In genomic region chr16:95941575-95941974, GRCm38 (mm10) we compare ENCODE assay signal across 23 mouse cellular contexts. TPM values are rescaled to one million over a fixed set of nuclear protein-coding genes. Genes with fewer than 3 reads are reported as not detected.
DNase-seq lines count a peak whose midpoint lies in the region; ATAC-seq lines count a peak whose summit lies in the region.
"Had no signal": no experiment of that assay in that cellular context is flagged by ENCODE, and none has a peak within 500 bp of the region (broad histone marks: within the 10 kb centered on the region; RNA-seq: fewer than 3 reads in every experiment).

No protein-coding gene starts in this region.

- no peaks in the 10 kb centered on the region for H3K4me1 ChIP-seq in midbrain, embryonic 11.5 days (ENCODE audit: control insufficient read depth, insufficient read depth, low read length)
- H3K4me1 ChIP-seq in midbrain, embryonic 13.5 days (replicated peaks): no peaks in the 10 kb centered on the region
- H3K4me1 ChIP-seq in limb, embryonic 13.5 days: peaks cover 23% of the 10 kb centered on the region
- H3K4me1 ChIP-seq: forebrain, embryonic 10.5 days; forebrain, embryonic 12.5 days had no signal

- no peak for ATAC-seq in midbrain, embryonic 11.5 days (ENCODE audit: low FRiP score)
- no peak for ATAC-seq in midbrain, embryonic 13.5 days
- no peak for ATAC-seq in limb, embryonic 13.5 days (ENCODE audit: low FRiP score, low read depth)
- ATAC-seq: forebrain, embryonic 14.5 days; forebrain, embryonic 16.5 days had no signal

- no peak overlapping the region for H3K4me3 ChIP-seq in midbrain, embryonic 11.5 days (ENCODE audit: low read depth, low read length)
- no peak overlapping the region for H3K4me3 ChIP-seq in midbrain, embryonic 13.5 days (replicated peaks)
- H3K4me3 ChIP-seq in limb, embryonic 13.5 days: no peak overlapping the region
- H3K4me3 ChIP-seq: embryonic facial prominence, embryonic 13.5 days; embryonic facial prominence, embryonic 15.5 days; erythroblast, embryonic 14.5 days; forebrain, embryonic 10.5 days; forebrain, embryonic 12.5 days had no signal

- no peaks in the 10 kb centered on the region for H3K27me3 ChIP-seq in midbrain, embryonic 11.5 days (ENCODE audit: control insufficient read depth, insufficient read depth, low read length)
- no peaks in the 10 kb centered on the region for H3K27me3 ChIP-seq in midbrain, embryonic 13.5 days
- no peaks in the 10 kb centered on the region for H3K27me3 ChIP-seq in limb, embryonic 13.5 days
- H3K27me3 ChIP-seq: embryonic facial prominence, embryonic 15.5 days had no signal

- no peak overlapping the region for H3K27ac ChIP-seq in midbrain, embryonic 11.5 days (ENCODE audit: low read depth, low read length)
- no peak overlapping the region for H3K27ac ChIP-seq in midbrain, embryonic 13.5 days
- H3K27ac ChIP-seq in limb, embryonic 13.5 days: 0 out of 2 replicates have a peak overlapping the region, but pooled peaks have one; percentile 33
- H3K27ac ChIP-seq: embryonic facial prominence, embryonic 13.5 days; embryonic facial prominence, embryonic 15.5 days; forebrain, embryonic 10.5 days; forebrain, embryonic 12.5 days had no signal

- H3K4me2 ChIP-seq in midbrain, embryonic 11.5 days: no peak overlapping the region
- H3K4me2 ChIP-seq in midbrain, embryonic 13.5 days (replicated peaks): no peak overlapping the region
- no peak overlapping the region for H3K4me2 ChIP-seq in limb, embryonic 13.5 days (replicated peaks)
- H3K4me2 ChIP-seq: embryonic facial prominence, embryonic 13.5 days; embryonic facial prominence, embryonic 15.5 days; forebrain, embryonic 12.5 days had no signal

- H3K9ac ChIP-seq in midbrain, embryonic 11.5 days (ENCODE audit: low read length): no peak overlapping the region
- H3K9ac ChIP-seq in midbrain, embryonic 13.5 days (replicated peaks): no peak overlapping the region
- no peak overlapping the region for H3K9ac ChIP-seq in limb, embryonic 13.5 days
- H3K9ac ChIP-seq: embryonic facial prominence, embryonic 13.5 days; embryonic facial prominence, embryonic 15.5 days; forebrain, embryonic 12.5 days had no signal

- no peaks in the 10 kb centered on the region for H3K36me3 ChIP-seq in midbrain, embryonic 11.5 days (ENCODE audit: control insufficient read depth, insufficient read depth, low read length)
- no peaks in the 10 kb centered on the region for H3K36me3 ChIP-seq in midbrain, embryonic 13.5 days
- no peaks in the 10 kb centered on the region for H3K36me3 ChIP-seq in limb, embryonic 13.5 days
- H3K36me3 ChIP-seq: embryonic facial prominence, embryonic 13.5 days; embryonic facial prominence, embryonic 15.5 days; forebrain, embryonic 10.5 days; forebrain, embryonic 12.5 days had no signal

- WGBS in midbrain, embryonic 11.5 days: 90% methylated on average over 5 of the region's 5 CpGs
- WGBS in midbrain, embryonic 13.5 days: 85% methylated on average over 5 of the region's 5 CpGs
- 75% methylated on average over 5 of the region's 5 CpGs for WGBS in limb, embryonic 13.5 days

- no peaks in the 10 kb centered on the region; the same call in 1 of the 2 replicates for H3K9me3 ChIP-seq in midbrain, embryonic 11.5 days (ENCODE audit: control insufficient read depth, low read length)
- H3K9me3 ChIP-seq in midbrain, embryonic 13.5 days: peaks cover 17% of the 10 kb centered on the region
- peaks cover 12% of the 10 kb centered on the region for H3K9me3 ChIP-seq in limb, embryonic 13.5 days
- H3K9me3 ChIP-seq: embryonic facial prominence, embryonic 15.5 days had no signal

- DNase-seq in midbrain, embryonic 11.5 days (ENCODE audit: low spot score, missing footprints): peak; percentile 77
- DNase-seq in heart, postnatal 4 days: no peak
- DNase-seq in ovary, postnatal 36 days (ENCODE audit: low spot score): no peak
- DNase-seq: adrenal gland, adult 2 months; adrenal gland, postnatal 10 days; adrenal gland, postnatal 25 days; B cell, adult 2 months; cerebellum, adult 11 months; cerebellum, adult 18-20 months; cerebellum, adult 8-10 months; cerebellum, adult 9-11 months; cerebellum, postnatal 14 days; cerebellum, postnatal 36 days; embryo, embryonic 11 days had no signal

RNA-seq across cellular contexts. Expression of gene Psmg1, which starts 49.2 kb away (rescaled TPM):
- 94.6 and 107 TPM in 2 replicates for polyA plus RNA-seq in midbrain, embryonic 11.5 days (2014; fragmentation: Nextera tagmentation; extraction: Ambion mirVana)
- polyA plus RNA-seq in midbrain, embryonic 13.5 days (2015; fragmentation: Nextera tagmentation; extraction: Ambion mirVana): 58.0 and 58.5 TPM in 2 replicates
- polyA plus RNA-seq in limb, embryonic 13.5 days (2015; fragmentation: Nextera tagmentation; extraction: Ambion mirVana): 87.1 and 95.2 TPM in 2 replicates
- 10 to 100 TPM; 28.0 to 28.9 TPM for total RNA-seq in heart, postnatal 4 days (2021)
